Mouse (Mus musculus) layer of hippocampus, postnatal 36 days (tissue): ENCODE results near the gene Car15. TPM values are rescaled to one million over a fixed set of nuclear protein-coding genes. Genes with fewer than 3 reads are reported as not detected.

Source experiments
- DNase-seq, 2 experiments: peaks; one replicate each; pipeline ENCODE4 v3.0.0; 2022
- total RNA-seq, 2 experiments: library from RNA; stranded (reverse); gene quantifications; 2 replicates each; pipeline ENCODE4 v1.2.3; 2021

The Car15 gene
- total RNA-seq, 2 experiments from 2014 or later: 12.8 to 16.4 TPM

DNA sequence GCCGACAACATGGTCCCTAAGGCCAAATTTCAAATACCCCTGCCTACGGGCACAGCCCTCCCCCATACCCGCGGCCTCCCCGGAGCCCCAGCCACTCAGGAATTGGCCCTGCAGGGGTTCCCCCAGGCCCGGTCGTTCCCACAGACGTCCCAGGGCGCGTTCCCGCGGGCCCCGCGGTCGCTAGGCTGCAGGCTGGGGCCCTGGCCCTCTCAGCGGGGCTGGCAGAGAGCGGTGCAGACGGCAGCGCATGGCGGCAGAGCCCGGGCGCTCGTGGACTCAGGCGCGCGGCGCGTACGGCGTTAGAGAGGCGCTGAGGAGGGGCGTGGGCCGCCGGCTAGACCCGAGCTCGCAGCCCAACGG is 4.9 kb downstream of the Car15 start:
- peak in 1 of 2 experiments; percentile 58 for DNase-seq

- DNase-seq: no peak
These were observed 5.3 kb downstream of the Car15 start, which contains the start of gene B830017H08Rik for GRCm38 (mm10) chr16:17832821-17833220. Gene B830017H08Rik, plus strand, starts transcription at chr16:17833121.

- DNase-seq: no peak
These were observed 6.4 kb downstream of the Car15 start for GRCm38 (mm10) chr16:17831781-17832180.

DNA sequence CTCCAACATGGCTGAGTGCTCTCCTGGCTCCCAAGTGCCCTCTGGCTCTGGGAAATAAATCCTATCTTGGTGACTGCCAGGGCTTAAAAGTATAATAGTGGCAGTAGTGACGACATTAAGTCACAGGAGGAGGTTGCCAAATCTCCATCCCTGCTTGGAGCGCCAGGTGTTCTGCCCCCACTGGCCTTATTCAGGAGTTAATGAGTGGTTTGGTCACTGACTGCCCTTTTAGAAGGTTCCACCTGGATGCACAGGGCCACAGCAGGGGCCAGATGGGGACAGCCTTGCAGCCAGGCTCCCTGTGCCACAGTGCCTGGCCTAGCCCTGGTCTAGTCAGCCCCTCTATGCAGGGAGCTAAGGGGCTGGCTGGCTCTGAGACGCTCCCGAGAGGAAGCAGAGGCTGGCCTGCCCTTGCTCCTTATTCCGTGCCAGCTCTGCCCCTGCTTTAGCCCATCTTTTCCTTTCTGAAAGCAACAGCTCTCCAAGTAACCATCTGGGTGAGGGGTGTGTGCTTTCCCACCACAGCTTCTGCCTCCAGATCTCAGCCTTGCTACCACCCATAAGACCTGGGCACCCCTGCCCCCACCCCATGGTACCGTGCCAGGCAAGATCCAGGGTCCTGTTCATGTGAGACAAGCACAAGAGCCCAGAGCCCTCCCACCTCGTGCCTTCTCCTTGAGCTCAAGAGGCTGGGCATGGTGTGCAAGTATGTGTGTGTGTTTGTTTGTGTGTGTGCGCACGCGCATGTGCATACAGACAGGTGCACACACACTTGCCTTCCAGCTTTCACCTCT is 7.6 kb downstream of the Car15 start:
- no peak for DNase-seq

DNA sequence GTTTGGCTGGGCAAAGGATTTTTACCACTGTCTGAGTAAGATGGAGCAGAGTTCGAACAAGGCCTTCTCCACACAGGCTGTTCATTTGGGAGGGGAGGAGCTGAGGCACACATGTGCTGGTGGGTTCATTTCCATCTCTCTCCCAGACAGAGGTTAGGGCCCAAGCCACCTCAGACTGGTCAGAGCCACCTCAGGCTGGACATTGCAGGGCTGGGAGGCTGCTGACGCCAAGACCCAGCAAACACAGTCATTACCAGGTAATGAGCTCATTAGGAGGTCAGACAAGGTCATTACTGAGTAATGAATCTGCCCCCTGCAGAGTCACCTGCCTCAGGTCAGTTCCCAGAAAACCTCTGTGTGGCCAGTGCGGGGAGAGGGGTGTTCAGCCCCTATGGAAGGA is 9.3 kb downstream of the Car15 start:
- no peak for DNase-seq

GRCm38 (mm10) chr16:17828229-17828628 is 9.9 kb downstream of the Car15 start:
- no peak for DNase-seq

DNA sequence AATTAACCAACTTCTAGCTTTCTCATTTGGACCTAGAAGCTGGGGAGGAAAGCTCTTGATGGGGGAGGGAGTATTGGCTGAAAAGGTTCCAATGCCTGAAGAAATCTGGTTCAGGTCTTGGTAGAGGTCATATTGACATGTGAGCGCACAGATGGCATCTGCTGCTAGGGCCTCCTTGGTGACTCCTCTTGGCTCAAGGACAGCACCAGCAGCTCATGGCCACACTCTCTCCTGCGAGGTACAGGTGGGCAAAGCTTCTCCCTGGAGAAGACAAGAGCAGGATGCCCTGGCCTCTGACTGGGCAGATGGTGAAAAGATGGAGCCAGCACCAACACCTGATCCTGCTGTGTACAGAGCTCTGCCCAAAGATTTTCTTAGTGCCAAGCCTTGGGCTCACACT is 11.7 kb downstream of the Car15 start:
- DNase-seq: no peak

DNA sequence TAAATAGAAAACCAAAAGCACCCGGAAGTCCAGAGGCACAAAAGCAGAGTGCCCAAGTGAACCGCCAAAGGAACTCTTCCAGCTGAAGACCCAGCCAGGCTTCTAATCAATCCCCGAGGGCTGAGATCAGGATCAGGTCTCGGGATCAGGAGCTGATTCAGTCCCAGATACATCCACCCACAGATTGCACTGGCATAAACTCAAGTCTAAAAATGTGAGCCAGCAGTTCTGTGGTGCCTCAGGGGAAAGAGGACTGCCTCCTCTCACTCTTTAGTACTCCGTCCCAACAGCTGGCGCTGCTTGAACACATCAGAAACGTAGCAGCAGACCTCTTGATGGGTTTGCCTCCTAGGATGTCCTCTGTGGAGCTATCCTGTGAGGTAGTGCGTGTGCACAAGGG is 21.6 kb downstream of the Car15 start:
- no peak for DNase-seq

GRCm38 (mm10) chr16:17815411-17816402 is 22.5 kb downstream of the Car15 start:
- peak; percentile 49 to 65 for DNase-seq

DNA sequence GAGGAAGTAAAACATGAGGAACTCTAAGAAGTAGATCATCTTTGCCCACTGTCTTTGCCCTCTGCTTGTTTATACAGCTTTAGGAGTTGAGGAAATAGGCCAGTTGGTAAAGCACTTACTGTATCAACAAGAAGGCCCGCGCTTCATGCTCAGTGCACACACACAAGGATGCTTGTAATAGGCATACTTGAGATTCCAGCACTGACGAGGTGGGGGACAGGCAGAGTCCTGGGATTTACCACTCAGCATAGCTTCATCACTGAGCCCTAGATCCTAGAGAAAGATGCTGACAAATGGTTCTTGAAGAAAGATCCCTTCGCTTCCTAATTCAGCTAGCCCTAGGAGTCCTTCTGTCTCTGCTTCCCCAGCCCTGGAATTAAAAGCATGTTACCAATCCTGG is 25.0 kb downstream of the Car15 start:
- DNase-seq: no peak

- DNase-seq: no peak
These were observed 26.0 kb downstream of the Car15 start for GRCm38 (mm10) chr16:17812120-17812519.

GRCm38 (mm10) chr16:17809711-17810110 is 28.5 kb downstream of the Car15 start:
- no peak for DNase-seq

- DNase-seq: no peak
These were observed 29.0 kb downstream of the Car15 start for GRCm38 (mm10) chr16:17809125-17809524.

DNA sequence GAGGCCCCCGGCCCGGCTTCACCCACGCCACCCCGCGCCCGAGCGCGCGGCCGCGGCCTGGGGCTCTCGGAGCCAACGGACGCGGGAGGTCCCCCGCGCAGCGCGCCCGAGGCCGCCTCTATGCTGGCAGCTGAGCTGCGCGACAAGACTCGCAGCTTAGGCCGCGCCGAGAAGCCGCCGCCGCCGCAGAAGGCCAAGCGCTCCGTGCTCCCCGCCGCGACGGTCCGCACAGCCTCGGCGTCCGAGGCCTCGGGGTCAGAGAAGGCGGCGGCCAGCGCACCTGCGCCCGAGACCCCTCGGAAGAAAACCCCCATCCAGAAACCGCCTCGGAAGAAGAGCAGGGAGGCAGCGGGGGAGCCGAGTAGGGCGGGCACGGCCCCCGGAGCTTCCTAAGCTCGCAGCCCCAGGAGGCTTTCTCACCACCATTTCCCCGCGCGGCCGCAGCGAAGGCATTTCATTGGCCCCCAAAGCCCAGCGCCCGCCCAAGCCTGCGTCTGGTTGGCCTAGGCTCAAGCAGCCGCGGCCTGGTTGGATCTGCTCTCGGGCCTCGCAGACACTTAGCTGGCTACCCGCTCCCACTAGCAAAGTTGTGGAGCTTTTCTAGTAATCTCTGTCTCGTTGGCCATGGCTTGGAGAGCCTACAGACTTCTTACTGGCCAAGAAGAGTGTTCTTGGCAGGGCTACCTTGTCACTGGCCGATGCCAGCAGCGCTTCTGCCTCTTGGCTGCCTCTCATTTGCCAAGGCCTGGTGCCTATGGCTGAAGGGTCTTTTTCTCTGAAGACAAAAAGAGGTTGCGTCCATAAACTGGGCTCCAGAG is 30.8 kb downstream of the Car15 start:
- peak; percentile 87 to 88 for DNase-seq

- DNase-seq: peak in 1 of 2 experiments; percentile 64
These were observed 31.5 kb downstream of the Car15 start for GRCm38 (mm10) chr16:17806581-17807191.

GRCm38 (mm10) chr16:17804982-17805381 is 33.2 kb downstream of the Car15 start:
- no peak for DNase-seq

DNA sequence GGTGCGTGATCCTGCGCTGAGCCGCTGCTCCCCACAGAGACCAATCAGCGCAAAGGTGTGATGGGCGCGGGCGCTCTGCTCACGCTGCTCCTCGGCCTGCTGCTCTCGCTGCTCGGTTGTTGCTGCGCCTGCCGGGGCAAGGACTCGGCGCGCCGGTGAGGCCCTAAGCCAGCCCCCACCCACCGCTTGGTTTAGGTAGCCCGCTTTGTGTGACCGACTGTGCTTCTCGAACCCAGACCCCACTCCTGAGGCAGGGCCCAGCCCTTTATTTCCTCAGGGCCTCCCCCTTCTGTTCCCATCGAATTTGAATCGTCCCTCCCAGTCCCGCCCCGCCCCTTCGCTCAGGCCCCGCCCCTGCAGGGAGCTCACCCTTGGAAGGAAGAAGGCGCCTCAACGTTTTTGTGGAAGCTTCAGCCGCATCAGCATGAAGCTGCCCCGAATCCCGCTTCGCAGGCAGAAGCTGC is 33.7 kb downstream of the Car15 start:
- no peak for DNase-seq

DNA sequence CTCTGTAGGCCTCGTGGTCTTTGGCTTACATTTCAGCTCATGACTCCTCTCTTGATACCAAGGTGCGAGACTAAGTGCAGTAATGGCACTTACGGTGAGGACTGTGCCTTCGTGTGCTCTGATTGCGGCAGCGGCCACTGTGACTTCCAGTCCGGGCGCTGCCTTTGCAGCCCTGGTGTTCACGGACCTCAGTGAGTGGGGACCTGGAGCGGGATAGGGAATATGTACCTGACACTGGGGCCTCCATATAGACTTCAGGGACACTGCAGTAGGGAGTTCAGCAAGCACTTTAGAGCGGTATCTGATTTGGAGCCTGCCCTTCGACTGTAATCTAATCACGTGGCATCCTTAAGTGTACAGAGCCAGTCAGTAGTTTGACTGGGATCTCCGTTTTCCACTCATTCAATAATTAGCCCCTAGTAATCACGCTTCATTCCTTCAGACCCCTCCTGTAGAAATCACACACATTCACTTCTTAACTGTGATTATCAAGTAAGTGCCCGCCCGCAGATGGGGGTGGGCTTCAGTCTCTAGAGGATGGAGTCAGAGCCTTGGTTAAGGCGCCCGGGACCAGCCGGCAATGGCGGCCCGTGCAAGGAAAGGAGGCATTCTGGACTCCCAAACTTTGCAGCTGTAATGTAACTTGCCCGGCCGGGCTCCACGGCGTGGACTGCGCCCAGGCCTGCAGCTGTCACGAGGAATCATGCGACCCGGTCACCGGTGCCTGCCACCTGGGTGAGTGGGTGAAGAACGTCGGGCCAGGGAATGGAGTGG is 34.3 kb downstream of the Car15 start:
- no peak for DNase-seq

- peak in 1 of 2 experiments; percentile 40 for DNase-seq
These were observed 35.1 kb downstream of the Car15 start for GRCm38 (mm10) chr16:17802839-17803674.

DNA sequence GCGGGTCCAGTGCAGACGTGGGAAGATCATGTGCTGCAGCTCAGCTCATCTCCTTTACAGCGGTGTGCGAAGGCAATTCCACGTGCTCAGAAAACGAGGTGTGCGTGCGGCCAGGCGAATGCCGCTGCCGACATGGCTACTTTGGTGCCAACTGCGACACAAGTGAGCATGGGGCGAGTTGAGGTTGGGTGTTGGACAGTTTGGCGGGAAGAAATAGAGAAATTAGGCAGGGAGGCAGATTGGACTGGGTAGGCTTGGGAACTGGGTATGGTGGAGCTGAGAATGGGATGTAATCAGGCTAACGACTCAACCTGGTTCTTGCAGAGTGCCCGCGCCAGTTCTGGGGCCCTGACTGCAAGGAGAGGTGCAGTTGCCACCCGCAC is 35.7 kb downstream of the Car15 start:
- no peak for DNase-seq
